Comparison of ENCODE assay signal across 1 mouse cellular context in genomic region chr7:45725151-45725550, GRCm38 (mm10).
TF ChIP-seq lines count a peak whose summit lies in the region.

No protein-coding gene starts in this region.

TF ChIP-seq in MEL, 35 proteins besides CTCF, POLR2A, EP300 and RAD21:
- no peak for TF ChIP-seq RCOR1 (IDR thresholded peaks at IDR 0.05; ENCODE audit: low read depth, low read length)
- no peak for TF ChIP-seq USF1 (IDR thresholded peaks at IDR 0.05; ENCODE audit: low read depth, low read length)
- TF ChIP-seq MXI1 (IDR thresholded peaks at IDR 0.05; ENCODE audit: low read depth, low read length), result no peak
- no peak for TF ChIP-seq MEF2A (IDR thresholded peaks at IDR 0.05; ENCODE audit: extremely low read depth, insufficient replicate concordance, low read depth, low read length, poor library complexity, severe bottlenecking)
- TF ChIP-seq MAFK (IDR thresholded peaks at IDR 0.05; ENCODE audit: borderline replicate concordance, low read depth, low read length), result no peak
- TF ChIP-seq SMC3 (IDR thresholded peaks at IDR 0.05; ENCODE audit: low read depth, low read length), result no peak
- TF ChIP-seq UBTF (IDR thresholded peaks at IDR 0.05; ENCODE audit: borderline replicate concordance, insufficient read depth, low read depth, low read length), result no peak
TF ChIP-seq in MEL: peak in this region for 0.
